Mouse (Mus musculus): ENCODE results near the gene Map3k20. TPM values are rescaled to one million over a fixed set of nuclear protein-coding genes. Genes with fewer than 3 reads are reported as not detected.

The Map3k20 gene
- polyA plus RNA-seq, 1 experiment: 6.9 TPM

GRCm38 (mm10) chr2:72242910-72243675, 42.3 kb upstream of the Map3k20 start:
- Histone ChIP-seq H3K4me1 (ENCODE audit: control insufficient read depth, insufficient read depth, low read length) (no peaks in the 10 kb centered on the region), H3K27me3 (ENCODE audit: control insufficient read depth, insufficient read depth, low read length) (no peaks in the 10 kb centered on the region), H3K4me3 (replicated peaks; ENCODE audit: insufficient read depth, low read depth, low read length) (no peak overlapping the region), H3K27ac (ENCODE audit: insufficient read depth, low read length) (no peak overlapping the region)
- 47% methylated on average over 12 of the region's 12 CpGs for WGBS
- TF ChIP-seq CTCF (IDR thresholded peaks at IDR 0.05; ENCODE audit: borderline replicate concordance, insufficient read depth, low read depth, low read length): no peak
- no peak for TF ChIP-seq POLR2A (IDR thresholded peaks at IDR 0.05; ENCODE audit: borderline replicate concordance, insufficient read depth, low read length)
- DNase-seq: no peak

- Histone ChIP-seq H3K27me3 (ENCODE audit: control insufficient read depth, insufficient read depth, low read length) (no peaks in the 10 kb centered on the region), H3K4me3 (replicated peaks; ENCODE audit: insufficient read depth, low read depth, low read length) (no peak overlapping the region), H3K27ac (ENCODE audit: insufficient read depth, low read length) (no peak overlapping the region), H3K4me1 (ENCODE audit: control insufficient read depth, insufficient read depth, low read length) (no peaks in the 10 kb centered on the region)
- 80% methylated on average over 4 of the region's 4 CpGs for WGBS
- no peak for TF ChIP-seq POLR2A (IDR thresholded peaks at IDR 0.05; ENCODE audit: borderline replicate concordance, insufficient read depth, low read length)
- no peak for TF ChIP-seq CTCF (IDR thresholded peaks at IDR 0.05; ENCODE audit: borderline replicate concordance, insufficient read depth, low read depth, low read length)
- DNase-seq: no peak
Measured at GRCm38 (mm10) chr2:72245631-72246030, 39.8 kb upstream of the Map3k20 start.

- H3K4me1 ChIP-seq (ENCODE audit: control insufficient read depth, insufficient read depth, low read length): no peaks in the 10 kb centered on the region
- no peak overlapping the region for H3K4me3 ChIP-seq (replicated peaks; ENCODE audit: insufficient read depth, low read depth, low read length)
- no peaks in the 10 kb centered on the region for H3K27me3 ChIP-seq (ENCODE audit: control insufficient read depth, insufficient read depth, low read length)
- WGBS: 79% methylated on average over 11 of the region's 11 CpGs
- H3K27ac ChIP-seq (ENCODE audit: insufficient read depth, low read length): no peak overlapping the region
- DNase-seq: no peak
- TF ChIP-seq POLR2A (IDR thresholded peaks at IDR 0.05; ENCODE audit: borderline replicate concordance, insufficient read depth, low read length) (no peak), CTCF (IDR thresholded peaks at IDR 0.05; ENCODE audit: borderline replicate concordance, insufficient read depth, low read depth, low read length) (no peak)
Measured at GRCm38 (mm10) chr2:72246376-72246775, 39.1 kb upstream of the Map3k20 start.

DNA sequence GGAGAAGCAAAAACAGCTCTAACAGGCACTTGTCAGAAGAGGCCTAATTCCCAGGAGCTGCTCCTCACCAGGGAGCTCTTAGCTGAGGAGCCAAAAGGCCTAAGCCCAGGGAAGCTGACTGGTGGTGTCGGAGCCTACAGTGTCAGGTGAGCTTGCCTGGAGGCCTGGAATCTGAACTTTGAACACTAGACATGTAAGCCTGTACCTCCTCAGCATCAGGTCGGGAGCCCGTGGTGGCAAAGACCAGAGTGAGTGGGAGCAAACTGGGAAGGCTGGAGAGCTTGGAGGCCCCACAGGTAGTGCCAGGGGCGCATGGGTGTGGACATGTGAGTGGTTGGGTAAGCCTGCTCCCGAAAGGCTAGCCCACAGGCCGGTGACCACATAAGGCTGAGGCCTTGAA, 37.6 kb upstream of the Map3k20 start:
- WGBS: 94% methylated on average over 6 of the region's 6 CpGs
- TF ChIP-seq POLR2A (IDR thresholded peaks at IDR 0.05; ENCODE audit: borderline replicate concordance, insufficient read depth, low read length): no peak
- TF ChIP-seq CTCF (IDR thresholded peaks at IDR 0.05; ENCODE audit: borderline replicate concordance, insufficient read depth, low read depth, low read length): no peak
- DNase-seq: no peak
- no peak overlapping the region for H3K4me3 ChIP-seq (replicated peaks; ENCODE audit: insufficient read depth, low read depth, low read length)
- H3K27me3 ChIP-seq (ENCODE audit: control insufficient read depth, insufficient read depth, low read length): no peaks in the 10 kb centered on the region
- H3K4me1 ChIP-seq (ENCODE audit: control insufficient read depth, insufficient read depth, low read length): no peaks in the 10 kb centered on the region
- no peak overlapping the region for H3K27ac ChIP-seq (ENCODE audit: insufficient read depth, low read length)

DNA sequence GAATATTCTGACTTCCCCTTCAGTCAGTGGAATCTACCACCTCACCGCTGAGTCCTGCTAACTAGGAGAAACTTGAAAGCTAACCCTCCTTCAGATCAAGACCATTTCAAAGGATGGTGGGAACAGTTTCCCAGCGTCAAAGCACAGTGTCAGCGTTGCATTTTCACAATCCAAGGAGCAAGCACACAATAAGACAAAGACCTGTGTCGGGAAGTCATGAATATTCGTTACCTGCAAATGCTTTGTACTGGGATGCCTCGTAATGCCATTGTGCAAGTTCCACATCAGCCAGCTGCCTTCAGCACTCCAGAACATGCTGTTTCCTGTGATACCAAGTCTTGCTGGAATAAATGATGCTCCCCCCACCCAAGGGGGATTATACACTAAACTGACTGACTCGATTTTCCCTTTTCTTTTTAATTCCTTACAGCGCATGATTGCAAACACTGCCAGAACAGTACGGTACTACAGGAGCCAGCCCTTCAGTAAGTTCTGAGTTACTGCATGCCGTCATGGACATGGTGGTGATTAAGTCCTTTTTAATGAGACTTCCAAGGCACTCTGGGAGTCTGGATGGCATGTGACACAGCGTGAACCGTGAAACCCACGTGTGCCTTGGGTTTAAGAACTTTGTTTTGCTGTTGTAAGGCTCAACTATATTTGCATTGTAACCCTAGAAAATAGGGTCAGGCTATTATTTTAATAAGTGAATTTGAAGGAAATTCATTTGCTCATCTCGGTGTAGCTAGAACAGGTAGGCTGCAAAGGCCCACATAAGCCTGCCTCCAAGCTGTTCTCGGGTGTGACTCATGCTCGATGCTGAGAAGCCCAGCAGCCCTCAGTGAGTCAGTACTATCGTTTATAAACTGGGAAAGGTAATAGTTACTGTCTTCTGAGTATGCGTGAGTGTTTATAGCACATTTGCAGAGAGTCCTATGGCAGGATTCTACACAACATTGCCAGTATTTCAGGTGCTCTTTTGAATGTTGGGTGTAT, 32.6 kb upstream of the Map3k20 start:
- 56% methylated on average over 18 of the region's 18 CpGs for WGBS
- no peak for TF ChIP-seq CTCF (IDR thresholded peaks at IDR 0.05; ENCODE audit: borderline replicate concordance, insufficient read depth, low read depth, low read length)
- no peak overlapping the region for H3K27ac ChIP-seq (ENCODE audit: insufficient read depth, low read length)
- H3K27me3 ChIP-seq (ENCODE audit: control insufficient read depth, insufficient read depth, low read length): no peaks in the 10 kb centered on the region
- no peak overlapping the region for H3K4me3 ChIP-seq (replicated peaks; ENCODE audit: insufficient read depth, low read depth, low read length)
- H3K4me1 ChIP-seq (ENCODE audit: control insufficient read depth, insufficient read depth, low read length): no peaks in the 10 kb centered on the region
- DNase-seq: peak in 1 of 2 experiments; percentile 18

- Histone ChIP-seq H3K27me3 (ENCODE audit: control insufficient read depth, insufficient read depth, low read length) (no peaks in the 10 kb centered on the region), H3K27ac (ENCODE audit: insufficient read depth, low read length) (no peak overlapping the region), H3K4me3 (replicated peaks; ENCODE audit: insufficient read depth, low read depth, low read length) (no peak overlapping the region), H3K4me1 (ENCODE audit: control insufficient read depth, insufficient read depth, low read length) (no peaks in the 10 kb centered on the region)
- no peak for DNase-seq
- 54% methylated on average over 4 of the region's 4 CpGs for WGBS
- no peak for TF ChIP-seq CTCF (IDR thresholded peaks at IDR 0.05; ENCODE audit: borderline replicate concordance, insufficient read depth, low read depth, low read length)
- TF ChIP-seq POLR2A (IDR thresholded peaks at IDR 0.05; ENCODE audit: borderline replicate concordance, insufficient read depth, low read length): no peak
Measured at GRCm38 (mm10) chr2:72253882-72254281, 31.6 kb upstream of the Map3k20 start.

- Histone ChIP-seq H3K4me3 (replicated peaks; ENCODE audit: insufficient read depth, low read depth, low read length) (no peak overlapping the region), H3K27ac (ENCODE audit: insufficient read depth, low read length) (no peak overlapping the region)
- 54% methylated on average over 14 of the region's 14 CpGs for WGBS
Measured at GRCm38 (mm10) chr2:72254813-72255582, 30.4 kb upstream of the Map3k20 start.

More at GRCm38 (mm10) chr2:72254813-72255582, 30.4 kb upstream of the Map3k20 start:
- H3K4me1 ChIP-seq (ENCODE audit: control insufficient read depth, insufficient read depth, low read length): no peaks in the 10 kb centered on the region
- H3K27me3 ChIP-seq (ENCODE audit: control insufficient read depth, insufficient read depth, low read length): no peaks in the 10 kb centered on the region
- no peak for DNase-seq
- TF ChIP-seq POLR2A (IDR thresholded peaks at IDR 0.05; ENCODE audit: borderline replicate concordance, insufficient read depth, low read length) (no peak), CTCF (IDR thresholded peaks at IDR 0.05; ENCODE audit: borderline replicate concordance, insufficient read depth, low read depth, low read length) (no peak)

All from cerebellum, adult 2 months (tissue).